Mouse (Mus musculus) cortical plate, adult 2 months (tissue): Measurements from ENCODE around the gene Tm6sf2. TPM values are rescaled to one million over a fixed set of nuclear protein-coding genes. Genes with fewer than 3 reads are reported as not detected.
A peak's percentile ranks its signal among the peaks of the same experiment; 100 is the strongest.

ENCODE experiments used
- H3K27ac ChIP-seq: fragments of 200-500 bp; 2 replicates; pipeline ENCODE4 v1.5.1; 2012; ENCODE audit warnings: low read length, control low read depth, inconsistent platforms; ENCODE audit not compliant: insufficient read depth
- H3K4me1 ChIP-seq: fragments of 200-500 bp; 2 replicates; pipeline ENCODE4 v1.6.1; 2011; ENCODE audit warnings: low read length; ENCODE audit not compliant: control insufficient read depth, insufficient read depth
- H3K4me3 ChIP-seq: fragments of 200-500 bp; 2 replicates; pipeline ENCODE4 v1.5.1; 2011; ENCODE audit warnings: mild to moderate bottlenecking, low read length, control low read depth; ENCODE audit not compliant: insufficient read depth
- CTCF ChIP-seq: fragments of 200-500 bp; IDR thresholded peaks from 2 replicates; pipeline ENCODE4 v1.5.1; 2011; ENCODE audit warnings: mild to moderate bottlenecking, control low read depth, low read length; ENCODE audit not compliant: insufficient read depth; ENCODE audit errors: extremely low read depth
- POLR2A ChIP-seq: fragments of 200-500 bp; IDR thresholded peaks from 2 replicates; pipeline ENCODE4 v1.6.1; 2011; ENCODE audit warnings: mild to moderate bottlenecking, low read length, control low read depth; ENCODE audit not compliant: insufficient read depth; ENCODE audit errors: extremely low read depth
- polyA plus RNA-seq: library from polyadenylated mRNA; depleted of rRNA; stranded (reverse); fragments of >200 nt; gene quantifications from 2 replicates; pipeline ENCODE4 v1.2.3, GENCODE M21; 2012

The Tm6sf2 gene
- polyA plus RNA-seq, 1 experiment: 6.4 TPM

GRCm38 (mm10) chr8:70057721-70058120 lies 15.0 kb upstream of the Tm6sf2 start:
- Histone ChIP-seq H3K4me3 (no peak overlapping the region), H3K27ac (no peak overlapping the region), H3K4me1 (no peaks in the 10 kb centered on the region)
- no peak for TF ChIP-seq POLR2A
- TF ChIP-seq CTCF: no peak

- Histone ChIP-seq H3K4me3 (no peak overlapping the region), H3K27ac (no peak overlapping the region), H3K4me1 (no peaks in the 10 kb centered on the region)
- TF ChIP-seq CTCF (no peak), POLR2A (no peak)
Observed at GRCm38 (mm10) chr8:70071836-70072440, 786 bp upstream of the Tm6sf2 start.

GRCm38 (mm10) chr8:70073120-70073519 lies 396 bp downstream of the Tm6sf2 start:
- H3K4me3 ChIP-seq: no peak overlapping the region
- no peaks in the 10 kb centered on the region for H3K4me1 ChIP-seq
- TF ChIP-seq CTCF (no peak), POLR2A (0 out of 2 replicates have a peak, but pooled peaks have one; percentile 1)
- no peak overlapping the region for H3K27ac ChIP-seq

- no peak overlapping the region for H3K4me3 ChIP-seq
- TF ChIP-seq POLR2A (no peak), CTCF (no peak)
Observed at GRCm38 (mm10) chr8:70073682-70074081, 958 bp downstream of the Tm6sf2 start.

GRCm38 (mm10) chr8:70081976-70082375 lies 9.3 kb downstream of the Tm6sf2 start:
- no peak for TF ChIP-seq CTCF
- TF ChIP-seq POLR2A: no peak
- no peak overlapping the region for H3K27ac ChIP-seq
- H3K4me1 ChIP-seq: no peaks in the 10 kb centered on the region
- no peak overlapping the region for H3K4me3 ChIP-seq

More at GRCm38 (mm10) chr8:70073682-70074081, 958 bp downstream of the Tm6sf2 start:
- no peaks in the 10 kb centered on the region for H3K4me1 ChIP-seq
- no peak overlapping the region for H3K27ac ChIP-seq

- Histone ChIP-seq H3K4me1 (no peaks in the 10 kb centered on the region), H3K27ac (no peak within 1 kb of the TSS), H3K4me3 (peak within 1 kb of the TSS; percentile 64)
- TF ChIP-seq CTCF (no peak), POLR2A (peak; percentile 74; the same call in 1 of the 2 replicates)
Observed at GRCm38 (mm10) chr8:70083285-70083684, 10.6 kb downstream of the Tm6sf2 start, which contains the start of gene Hapln4. TSS of gene Hapln4 (plus strand) at chr8:70083457.

- Histone ChIP-seq H3K4me3 (peak overlapping the region; percentile 64), H3K27ac (no peak overlapping the region), H3K4me1 (no peaks in the 10 kb centered on the region; the same call in 1 of the 2 replicates)
- TF ChIP-seq CTCF (no peak), POLR2A (no peak)
Observed at GRCm38 (mm10) chr8:70084191-70085065, 11.7 kb downstream of the Tm6sf2 start.

GRCm38 (mm10) chr8:70086151-70086550 lies 13.4 kb downstream of the Tm6sf2 start:
- no peak for TF ChIP-seq POLR2A
- no peak for TF ChIP-seq CTCF
- no peaks in the 10 kb centered on the region; the same call in 1 of the 2 replicates for H3K4me1 ChIP-seq
- no peak overlapping the region for H3K27ac ChIP-seq
- H3K4me3 ChIP-seq: no peak overlapping the region

GRCm38 (mm10) chr8:70087237-70087636 lies 14.5 kb downstream of the Tm6sf2 start:
- Histone ChIP-seq H3K4me1 (no peaks in the 10 kb centered on the region; the same call in 1 of the 2 replicates), H3K4me3 (no peak overlapping the region), H3K27ac (no peak overlapping the region)
- TF ChIP-seq POLR2A (no peak), CTCF (no peak)
